Mouse (Mus musculus) embryonic fibroblast, embryonic 13.5 days (primary cell): ENCODE results near the gene Pbx1.

ENCODE experiments used
- CTCF ChIP-seq: IDR thresholded peaks from 2 replicates; pipeline ENCODE4 v1.5.1; 2011; ENCODE audit warnings: mild to moderate bottlenecking, control low read depth, low read length, moderate library complexity, borderline replicate concordance; ENCODE audit not compliant: insufficient read depth
- POLR2A ChIP-seq: IDR thresholded peaks from 2 replicates; pipeline ENCODE4 v1.6.1; 2011; ENCODE audit warnings: low read depth, mild to moderate bottlenecking, control low read depth, low read length, moderate library complexity

- TF ChIP-seq CTCF (no peak), POLR2A (no peak)
Observed at GRCm38 (mm10) chr1:168417626-168418025, 14.4 kb downstream of the Pbx1 start.
